Mouse (Mus musculus) cerebellum, adult 11-12 months (tissue): Measurements from ENCODE around the gene Jag1.

Source experiments
- DNase-seq: peaks from one replicate; pipeline ENCODE4 v3.0.0; 2022

Jag1 gene

GRCm38 (mm10) chr2:137116025-137116674 is at the start of gene Jag1:
Gene Jag1, minus strand, starts transcription at chr2:137116644.
- DNase-seq = no peak

GRCm38 (mm10) chr2:137156018-137156417 is 39.6 kb upstream of the Jag1 start:
- no peak for DNase-seq

- no peak for DNase-seq
Measured at GRCm38 (mm10) chr2:137153825-137154224, 37.4 kb upstream of the Jag1 start.

GRCm38 (mm10) chr2:137153172-137153667 is 36.8 kb upstream of the Jag1 start:
- no peak for DNase-seq

- no peak for DNase-seq
Measured at GRCm38 (mm10) chr2:137150953-137151352, 34.5 kb upstream of the Jag1 start.

- no peak for DNase-seq
Measured at GRCm38 (mm10) chr2:137146938-137147666, 30.7 kb upstream of the Jag1 start.

GRCm38 (mm10) chr2:137138063-137138462 is 21.6 kb upstream of the Jag1 start:
- no peak for DNase-seq

GRCm38 (mm10) chr2:137134035-137134434 is 17.6 kb upstream of the Jag1 start:
- no peak for DNase-seq

GRCm38 (mm10) chr2:137124861-137125260 is 8.4 kb upstream of the Jag1 start:
- no peak for DNase-seq

- peak; percentile 29 for DNase-seq
Measured at GRCm38 (mm10) chr2:137117321-137117690, 862 bp upstream of the Jag1 start.

- peak; percentile 41 for DNase-seq
Measured at GRCm38 (mm10) chr2:137116675-137117320, 354 bp upstream of the Jag1 start.

- no peak for DNase-seq
Measured at GRCm38 (mm10) chr2:137115241-137116024, 1.0 kb downstream of the Jag1 start.

- peak; percentile 20 for DNase-seq
Measured at GRCm38 (mm10) chr2:137114248-137115096, 2.0 kb downstream of the Jag1 start.

- DNase-seq = no peak
Measured at GRCm38 (mm10) chr2:137113288-137114061, 3.0 kb downstream of the Jag1 start.

GRCm38 (mm10) chr2:137110214-137110898 is 6.1 kb downstream of the Jag1 start:
- no peak for DNase-seq

- no peak for DNase-seq
Measured at GRCm38 (mm10) chr2:137109321-137110213, 6.9 kb downstream of the Jag1 start.

GRCm38 (mm10) chr2:137107946-137108345 is 8.5 kb downstream of the Jag1 start:
- no peak for DNase-seq

GRCm38 (mm10) chr2:137107203-137107602 is 9.2 kb downstream of the Jag1 start:
- no peak for DNase-seq

GRCm38 (mm10) chr2:137101074-137101473 is 15.4 kb downstream of the Jag1 start:
- no peak for DNase-seq
